Mouse (Mus musculus) olfactory bulb, adult 2 months (tissue): ENCODE data around the gene Ubxn6. TPM values are rescaled to one million over a fixed set of nuclear protein-coding genes. Genes with fewer than 3 reads are reported as not detected.
"Not testable (repeated sequence)": the region's sequence is repeated elsewhere in the genome, so short reads cannot be mapped to it uniquely, and the experiment has no call there.

Experiments
- H3K27ac ChIP-seq: fragments of 200-500 bp; 2 replicates; pipeline ENCODE4 v1.5.1; 2012; ENCODE audit warnings: low read depth, low read length; ENCODE audit not compliant: insufficient read depth
- H3K4me1 ChIP-seq: fragments of 200-500 bp; 2 replicates; pipeline ENCODE4 v1.6.1; 2012; ENCODE audit warnings: low read length; ENCODE audit not compliant: control insufficient read depth, insufficient read depth
- H3K4me3 ChIP-seq: fragments of 200-500 bp; 2 replicates; pipeline ENCODE4 v1.5.1; 2012; ENCODE audit warnings: mild to moderate bottlenecking, low read depth, low read length, moderate library complexity; ENCODE audit not compliant: insufficient read depth
- CTCF ChIP-seq: fragments of 200-500 bp; IDR thresholded peaks from 2 replicates; pipeline ENCODE4 v1.5.1; 2012; ENCODE audit warnings: low read depth, mild to moderate bottlenecking, low read length, moderate library complexity; ENCODE audit not compliant: insufficient read depth
- POLR2A ChIP-seq: fragments of 200-500 bp; IDR thresholded peaks from 2 replicates; pipeline ENCODE4 v1.6.1; 2012; ENCODE audit warnings: mild to moderate bottlenecking, low read depth, low read length, moderate library complexity; ENCODE audit not compliant: insufficient read depth
- WGBS: fragments of 180-500 bp; shearing (Covaris S2); methylation state at CpG from one replicate; pipeline ENCODE4 v1.1.7; 2018; 5-methylcytosine and 5-hydroxymethylcytosine counted together
- polyA plus RNA-seq: library from polyadenylated mRNA; stranded (reverse); fragments of >200 nt; gene quantifications from 2 replicates; pipeline ENCODE4 v1.2.4, GENCODE M21; 2012; ENCODE audit warnings: low replicate concordance; ENCODE audit not compliant: missing spikeins, insufficient read depth, insufficient read length

The Ubxn6 gene
- polyA plus RNA-seq, 1 experiment = not detected

GRCm38 (mm10) chr17:56111864-56112263, 37.0 kb upstream of the Ubxn6 start:
- Histone ChIP-seq H3K4me1 (peaks cover under 1% of the 10 kb centered on the region; the same call in 1 of the 2 replicates), H3K27ac (no peak overlapping the region), H3K4me3 (no peak overlapping the region)
- TF ChIP-seq POLR2A = no peak
- peak; percentile 80; the same call in 1 of the 2 replicates for TF ChIP-seq CTCF
- 54% methylated on average over 5 of the region's 5 CpGs for WGBS

DNA sequence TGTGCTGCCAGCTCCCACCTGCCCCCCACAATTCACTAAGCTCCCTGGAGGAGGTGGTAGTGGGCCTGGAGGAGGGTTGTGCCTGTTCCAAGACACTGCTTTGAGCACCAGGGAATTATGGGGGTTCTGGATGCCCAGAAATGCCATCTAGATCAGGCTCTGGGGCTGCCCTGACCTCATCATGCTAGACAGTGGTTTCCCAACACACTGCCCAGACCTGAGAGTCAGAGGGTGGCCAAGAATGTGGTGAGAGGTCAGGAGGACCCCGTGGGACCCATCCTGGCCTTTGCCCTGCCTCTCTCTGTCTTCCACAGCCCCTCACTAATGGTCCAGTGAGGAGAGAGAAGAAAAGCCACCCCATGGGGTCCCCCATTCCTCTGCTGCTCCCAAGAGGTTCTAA, 36.2 kb upstream of the Ubxn6 start:
- Histone ChIP-seq H3K27ac (no peak overlapping the region), H3K4me3 (no peak overlapping the region), H3K4me1 (no peaks in the 10 kb centered on the region)
- TF ChIP-seq CTCF = no peak
- no peak for TF ChIP-seq POLR2A
- 40% methylated on average over 1 of the region's 1 CpGs for WGBS

DNA sequence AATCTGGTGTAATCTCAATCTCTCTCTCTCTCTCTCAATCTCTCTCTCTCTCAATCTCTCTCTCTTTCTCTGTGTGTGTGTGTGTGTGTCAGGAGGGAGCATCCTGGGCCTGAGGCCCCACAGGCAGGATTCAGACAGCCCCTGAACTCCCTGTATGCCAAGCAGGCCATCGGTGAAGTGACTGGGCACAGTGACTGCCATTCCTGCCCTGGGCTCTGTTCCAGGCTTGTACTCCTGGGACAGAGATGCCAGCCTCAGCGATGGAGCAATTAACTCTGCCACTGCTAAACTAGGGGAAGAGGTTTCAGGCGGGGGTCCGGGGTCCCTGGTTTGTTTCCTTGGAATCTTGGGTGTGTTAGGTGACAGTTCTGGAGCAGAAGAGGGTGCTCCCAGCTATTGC, 35.7 kb upstream of the Ubxn6 start:
- 37% methylated on average over 4 of the region's 4 CpGs for WGBS
- H3K4me1 ChIP-seq = no peaks in the 10 kb centered on the region
- H3K4me3 ChIP-seq = no peak overlapping the region
- no peak overlapping the region for H3K27ac ChIP-seq
- TF ChIP-seq CTCF (no peak), POLR2A (no peak)

- TF ChIP-seq POLR2A (no peak), CTCF (no peak)
- H3K27ac ChIP-seq = 0 out of 2 replicates have a peak within 1 kb of the TSS, but pooled peaks have one; percentile 16
- 73% methylated on average over 10 of the region's 10 CpGs for WGBS
- H3K4me1 ChIP-seq = no peaks in the 10 kb centered on the region
- H3K4me3 ChIP-seq = no peak within 1 kb of the TSS
These were observed 34.6 kb upstream of the Ubxn6 start, which contains the start of gene Plin4 for GRCm38 (mm10) chr17:56109219-56110051. Gene Plin4, minus strand, starts transcription at chr17:56109803.

GRCm38 (mm10) chr17:56108334-56109044, 33.7 kb upstream of the Ubxn6 start:
- 61% methylated on average over 6 of the region's 6 CpGs for WGBS
- Histone ChIP-seq H3K4me1 (no peaks in the 10 kb centered on the region), H3K27ac (0 out of 2 replicates have a peak overlapping the region, but pooled peaks have one; percentile 16), H3K4me3 (no peak overlapping the region)
- TF ChIP-seq POLR2A = no peak
- TF ChIP-seq CTCF = no peak

DNA sequence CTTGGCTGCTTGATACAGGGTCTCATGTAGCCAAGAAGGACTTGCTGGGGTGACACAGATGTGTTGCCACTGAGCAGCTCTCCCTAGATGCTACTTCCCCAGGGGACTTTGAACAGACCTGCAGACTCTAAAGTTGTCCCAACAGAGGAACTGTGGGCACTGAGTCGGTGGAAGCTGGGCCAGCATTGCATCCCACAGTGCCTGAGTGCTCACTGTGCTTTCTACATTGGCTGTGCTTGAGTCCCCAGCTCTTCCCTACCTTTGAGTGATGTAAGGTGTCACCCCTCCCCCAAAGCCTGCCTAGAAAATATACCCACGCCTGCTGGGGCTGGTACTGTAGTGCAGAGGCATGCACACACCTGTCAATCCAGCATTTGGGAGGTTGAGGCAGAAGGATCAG, 32.9 kb upstream of the Ubxn6 start:
- TF ChIP-seq CTCF (no peak), POLR2A (no peak)
- Histone ChIP-seq H3K27ac (no peak overlapping the region), H3K4me3 (no peak overlapping the region), H3K4me1 (no peaks in the 10 kb centered on the region)
- WGBS = 75% methylated on average over 2 of the region's 2 CpGs

- 80% methylated on average over 4 of the region's 4 CpGs for WGBS
- Histone ChIP-seq H3K4me1 (no peaks in the 10 kb centered on the region), H3K4me3 (no peak overlapping the region), H3K27ac (no peak overlapping the region)
- TF ChIP-seq POLR2A (no peak), CTCF (no peak)
These were observed 32.2 kb upstream of the Ubxn6 start for GRCm38 (mm10) chr17:56106981-56107380.

DNA sequence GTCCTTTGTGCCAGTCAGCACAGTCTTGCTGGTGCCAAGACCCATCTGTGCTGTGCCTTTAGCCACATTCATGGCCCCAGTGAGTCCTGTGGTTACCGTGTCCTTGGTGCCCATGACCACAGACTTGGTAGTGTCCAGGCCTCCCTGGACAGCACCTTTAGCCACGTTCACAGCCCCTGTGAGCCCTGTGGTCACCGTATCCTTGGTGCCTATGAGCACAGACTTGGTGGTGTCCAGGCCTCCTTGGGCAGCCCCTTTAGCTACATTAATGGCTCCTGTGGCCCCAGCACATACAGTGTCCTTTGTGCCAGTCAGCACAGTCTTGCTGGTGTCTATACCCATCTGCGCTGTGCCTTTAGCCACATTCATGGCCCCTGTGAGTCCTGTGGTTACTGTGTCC, 31.6 kb upstream of the Ubxn6 start:
- H3K27ac ChIP-seq, H3K4me3 ChIP-seq: not testable (repeated sequence)
- 92% methylated on average over 4 of the region's 4 CpGs for WGBS

GRCm38 (mm10) chr17:56104821-56105220, 30.0 kb upstream of the Ubxn6 start:
- H3K4me3 ChIP-seq, H3K4me1 ChIP-seq, H3K27ac ChIP-seq: not testable (repeated sequence)
- WGBS = 98% methylated on average over 2 of the region's 5 CpGs

More for the DNA sequence above, 31.6 kb upstream of the Ubxn6 start:
- not testable (repeated sequence) for H3K4me1 ChIP-seq
